Mouse (Mus musculus) limb, embryonic 10.5 days (tissue): ENCODE measurements at regions not wholly inside any gene's neighbourhood (a gene's known extent, or its start where the extent isn't known, plus 50 kb on each side); places are given as distances from the start of the nearest gene placed in this dataset.

Source experiments
- DNase-seq: peaks from one replicate; pipeline ENCODE4 v3.0.0-alpha.2; 2017; ENCODE audit warnings: low spot score
- H3K27ac ChIP-seq: fragments of 300-500 bp; sonication (generic); 2 replicates; pipeline ENCODE4 v1.5.1; 2016; ENCODE audit warnings: mild to moderate bottlenecking
- H3K27me3 ChIP-seq: fragments of 300-500 bp; sonication (generic); 2 replicates; pipeline ENCODE4 v1.6.1; 2016; ENCODE audit warnings: low read depth, mild to moderate bottlenecking; ENCODE audit not compliant: poor library complexity, severe bottlenecking
- H3K36me3 ChIP-seq: fragments of 300-500 bp; sonication (generic); 2 replicates; pipeline ENCODE4 v1.6.1; 2016; ENCODE audit warnings: mild to moderate bottlenecking, moderate library complexity
- H3K4me1 ChIP-seq: fragments of 300-500 bp; sonication (generic); 2 replicates; pipeline ENCODE4 v1.6.1; 2016
- H3K4me3 ChIP-seq: fragments of 300-500 bp; sonication (generic); 2 replicates; pipeline ENCODE4 v1.5.1; 2016; ENCODE audit warnings: mild to moderate bottlenecking, moderate library complexity
- H3K9me3 ChIP-seq: fragments of 300-500 bp; sonication (generic); replicated peaks from 2 replicates; pipeline ENCODE4 v1.6.1; 2016; ENCODE audit warnings: mild to moderate bottlenecking
- WGBS: fragments of 180-500 bp; shearing (Covaris S2); methylation state at CpG from one replicate; pipeline ENCODE4 v1.1.7; 2016; 5-methylcytosine and 5-hydroxymethylcytosine counted together

- no peak overlapping the region for H3K4me3 ChIP-seq
- no peaks in the 10 kb centered on the region for H3K9me3 ChIP-seq
- no peak overlapping the region for H3K27ac ChIP-seq
- peaks cover 10% of the 10 kb centered on the region; the same call in 1 of the 2 replicates for H3K4me1 ChIP-seq
- 44% methylated on average over 3 of the region's 3 CpGs for WGBS
- DNase-seq: no peak
- H3K27me3 ChIP-seq: no peaks in the 10 kb centered on the region
- no peaks in the 10 kb centered on the region for H3K36me3 ChIP-seq
Observed at GRCm38 (mm10) chr5:64435491-64435890, 279.4 kb downstream of the Tbc1d1 start.

DNA sequence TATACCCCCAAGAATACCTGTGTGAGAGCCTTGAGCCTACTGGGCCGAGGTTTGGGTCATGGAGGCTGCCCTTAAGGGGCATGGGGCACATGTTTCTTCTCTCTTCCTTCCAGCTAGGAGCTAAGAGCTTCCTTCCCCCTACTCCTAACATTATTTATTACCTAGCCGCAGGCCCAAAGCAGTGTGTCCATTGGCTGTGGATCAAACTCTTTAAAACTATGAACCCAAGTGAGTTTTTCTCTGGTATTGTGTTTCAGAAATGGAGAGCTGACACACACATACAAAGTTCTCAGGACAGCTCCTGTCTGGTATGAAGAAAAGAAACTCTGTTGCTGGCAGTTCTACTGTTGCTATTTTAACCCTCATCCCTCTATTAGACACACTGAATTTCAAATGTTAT lies 279.9 kb downstream of the Tbc1d1 start:
- H3K4me1 ChIP-seq: 0 out of 2 replicates have a peak, but pooled peaks cover 8% of the 10 kb centered on the region
- H3K27ac ChIP-seq: no peak overlapping the region
- 77% methylated on average over 2 of the region's 2 CpGs for WGBS
- H3K9me3 ChIP-seq: no peaks in the 10 kb centered on the region
- DNase-seq: no peak
- no peak overlapping the region for H3K4me3 ChIP-seq
- H3K27me3 ChIP-seq: no peaks in the 10 kb centered on the region
- no peaks in the 10 kb centered on the region for H3K36me3 ChIP-seq

GRCm38 (mm10) chr5:64437720-64438119 lies 281.6 kb downstream of the Tbc1d1 start:
- 90% methylated on average over 5 of the region's 5 CpGs for WGBS
- Histone ChIP-seq H3K27me3 (no peaks in the 10 kb centered on the region), H3K36me3 (no peaks in the 10 kb centered on the region), H3K4me3 (no peak overlapping the region), H3K9me3 (no peaks in the 10 kb centered on the region), H3K4me1 (0 out of 2 replicates have a peak, but pooled peaks cover 8% of the 10 kb centered on the region), H3K27ac (no peak overlapping the region)
- DNase-seq: no peak

DNA sequence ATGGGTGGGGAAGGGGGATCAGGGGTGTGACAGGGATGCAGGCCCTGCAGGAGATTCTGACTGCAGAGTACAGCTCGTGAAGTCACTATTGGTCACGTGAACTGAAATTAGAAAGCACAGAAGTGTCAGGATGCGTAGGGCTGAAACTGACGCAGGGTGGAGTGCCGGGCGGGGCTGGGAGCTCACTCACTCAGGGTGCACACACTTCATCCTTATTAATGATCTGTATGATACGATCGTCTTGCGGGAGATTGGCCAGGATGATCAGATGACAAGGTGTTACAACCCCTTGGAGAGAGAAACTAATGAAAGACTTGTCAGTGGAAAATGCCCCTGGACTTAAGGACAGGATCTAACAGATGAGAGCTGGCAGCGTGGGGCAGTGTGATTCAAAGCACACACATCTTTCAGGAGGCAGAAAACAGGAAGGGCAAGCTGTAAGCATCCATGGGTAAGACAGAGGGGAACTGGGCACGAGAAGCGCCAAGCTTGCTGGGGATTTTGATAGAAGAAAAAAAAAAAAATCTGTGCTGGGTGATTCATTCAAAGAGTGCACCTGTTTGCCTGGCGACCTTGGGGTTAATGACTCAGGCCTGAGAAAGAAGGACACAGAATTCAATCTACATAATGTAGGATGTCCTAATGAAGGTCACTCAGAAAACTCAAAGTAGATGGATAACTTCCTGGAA lies 282.5 kb downstream of the Tbc1d1 start:
- no peak for DNase-seq
- Histone ChIP-seq H3K4me3 (no peak overlapping the region), H3K27me3 (no peaks in the 10 kb centered on the region), H3K9me3 (no peaks in the 10 kb centered on the region), H3K27ac (no peak overlapping the region), H3K4me1 (0 out of 2 replicates have a peak, but pooled peaks cover 8% of the 10 kb centered on the region), H3K36me3 (no peaks in the 10 kb centered on the region)
- WGBS: 86% methylated on average over 13 of the region's 13 CpGs

DNA sequence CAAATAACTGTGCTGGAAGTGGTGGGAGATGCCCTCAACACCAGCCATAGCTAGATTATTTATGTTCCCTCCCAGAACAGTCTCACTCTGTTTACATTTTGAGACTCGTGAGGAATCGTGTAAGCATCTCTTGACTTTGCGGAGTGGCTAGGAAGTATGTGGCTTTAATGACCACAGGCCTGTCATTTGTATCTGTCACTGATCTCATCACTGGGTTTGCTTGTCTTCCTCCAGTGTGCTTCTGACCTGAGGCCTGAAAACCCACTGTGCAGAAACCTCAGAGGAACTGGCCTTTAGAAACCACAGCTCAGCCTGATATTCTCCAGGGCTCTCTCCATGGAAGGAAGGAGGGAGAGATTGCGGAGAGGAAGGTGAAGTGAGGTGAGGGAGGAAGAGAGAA lies 291.7 kb downstream of the Tbc1d1 start:
- Histone ChIP-seq H3K27ac (no peak overlapping the region), H3K27me3 (no peaks in the 10 kb centered on the region), H3K4me1 (peaks cover 7% of the 10 kb centered on the region; the same call in 1 of the 2 replicates), H3K9me3 (no peaks in the 10 kb centered on the region), H3K36me3 (no peaks in the 10 kb centered on the region), H3K4me3 (no peak overlapping the region)
- 39% methylated on average over 4 of the region's 4 CpGs for WGBS
- DNase-seq: no peak

DNA sequence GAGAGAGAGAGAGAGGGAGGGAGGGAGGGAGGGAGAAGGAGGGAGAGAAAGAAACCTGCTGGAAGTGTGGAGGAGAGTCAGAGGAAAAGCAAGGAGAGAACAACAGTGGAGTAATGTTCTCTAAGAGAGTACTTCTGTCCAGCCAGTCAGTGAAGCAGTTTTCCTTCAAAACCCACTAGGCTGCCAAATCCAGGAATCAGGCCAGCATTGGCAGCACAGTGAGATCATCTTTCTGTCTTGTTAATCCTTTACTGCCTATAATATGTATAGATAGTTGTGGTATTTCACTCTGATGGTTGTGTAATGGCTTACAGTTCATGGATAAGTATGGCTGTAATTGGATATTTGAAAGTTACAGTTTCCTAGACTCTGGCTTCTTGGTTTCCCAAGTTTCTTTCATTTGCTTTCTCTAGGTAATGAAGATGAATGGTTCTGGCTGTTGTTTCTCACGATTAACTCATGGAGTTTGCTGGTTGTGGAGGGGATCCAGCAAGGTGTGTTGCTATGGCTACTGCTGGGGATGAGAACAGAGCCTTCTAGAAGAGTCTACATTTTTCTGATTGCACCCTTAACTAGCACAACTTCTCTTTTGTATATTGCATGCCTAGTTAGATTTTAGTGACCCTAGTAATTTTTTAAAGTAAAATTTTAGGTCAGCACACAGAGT lies 296.7 kb downstream of the Tbc1d1 start:
- no peak overlapping the region for H3K27ac ChIP-seq
- no peaks in the 10 kb centered on the region for H3K27me3 ChIP-seq
- no peak for DNase-seq
- 22% methylated on average over 1 of the region's 1 CpGs for WGBS
- peaks cover 5% of the 10 kb centered on the region; the same call in 1 of the 2 replicates for H3K4me1 ChIP-seq
- H3K4me3 ChIP-seq: no peak overlapping the region
- no peaks in the 10 kb centered on the region for H3K9me3 ChIP-seq
- H3K36me3 ChIP-seq: no peaks in the 10 kb centered on the region

GRCm38 (mm10) chr5:64459807-64460206 lies 303.7 kb downstream of the Tbc1d1 start:
- H3K36me3 ChIP-seq: no peaks in the 10 kb centered on the region
- no peak overlapping the region for H3K27ac ChIP-seq
- H3K9me3 ChIP-seq: no peaks in the 10 kb centered on the region
- no peak for DNase-seq
- H3K4me1 ChIP-seq: peaks cover 13% of the 10 kb centered on the region
- no peaks in the 10 kb centered on the region for H3K27me3 ChIP-seq
- WGBS: 89% methylated on average over 5 of the region's 5 CpGs
- no peak overlapping the region for H3K4me3 ChIP-seq

GRCm38 (mm10) chr5:64460891-64461290 lies 304.8 kb downstream of the Tbc1d1 start:
- Histone ChIP-seq H3K4me1 (peaks cover 13% of the 10 kb centered on the region), H3K4me3 (no peak overlapping the region), H3K36me3 (no peaks in the 10 kb centered on the region), H3K27me3 (no peaks in the 10 kb centered on the region), H3K9me3 (no peaks in the 10 kb centered on the region), H3K27ac (no peak overlapping the region)
- DNase-seq: no peak
- 79% methylated on average over 1 of the region's 1 CpGs for WGBS

- Histone ChIP-seq H3K4me1 (peaks cover 13% of the 10 kb centered on the region), H3K27ac (no peak overlapping the region), H3K4me3 (no peak overlapping the region), H3K9me3 (no peaks in the 10 kb centered on the region), H3K27me3 (no peaks in the 10 kb centered on the region), H3K36me3 (no peaks in the 10 kb centered on the region)
- no peak for DNase-seq
- WGBS: 84% methylated on average over 4 of the region's 4 CpGs
Observed at GRCm38 (mm10) chr5:64461592-64461991, 305.5 kb downstream of the Tbc1d1 start.

DNA sequence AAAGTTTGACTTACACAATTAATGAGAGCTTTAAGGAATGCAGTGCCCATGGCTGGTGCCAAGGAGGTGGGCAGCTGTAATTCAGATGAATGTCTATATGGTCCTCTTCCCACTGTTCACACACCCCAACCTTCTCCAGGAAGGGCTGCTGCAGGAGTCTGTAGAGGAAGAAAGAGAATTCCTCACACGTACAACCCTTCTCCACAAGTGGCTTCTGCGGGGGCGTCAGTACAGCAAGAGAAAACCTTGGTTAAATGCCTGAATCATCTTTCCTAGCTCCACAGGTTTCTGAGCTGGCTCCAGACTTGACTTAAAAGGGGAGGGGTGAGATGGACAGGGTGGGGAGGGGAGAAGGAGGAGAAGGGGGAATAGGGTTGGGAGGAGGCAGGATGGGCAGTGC lies 306.3 kb downstream of the Tbc1d1 start:
- no peaks in the 10 kb centered on the region for H3K9me3 ChIP-seq
- WGBS: 73% methylated on average over 3 of the region's 3 CpGs
- peaks cover 13% of the 10 kb centered on the region for H3K4me1 ChIP-seq
- no peaks in the 10 kb centered on the region for H3K36me3 ChIP-seq
- H3K4me3 ChIP-seq: no peak overlapping the region
- no peak for DNase-seq
- H3K27me3 ChIP-seq: no peaks in the 10 kb centered on the region
- H3K27ac ChIP-seq: no peak overlapping the region

DNA sequence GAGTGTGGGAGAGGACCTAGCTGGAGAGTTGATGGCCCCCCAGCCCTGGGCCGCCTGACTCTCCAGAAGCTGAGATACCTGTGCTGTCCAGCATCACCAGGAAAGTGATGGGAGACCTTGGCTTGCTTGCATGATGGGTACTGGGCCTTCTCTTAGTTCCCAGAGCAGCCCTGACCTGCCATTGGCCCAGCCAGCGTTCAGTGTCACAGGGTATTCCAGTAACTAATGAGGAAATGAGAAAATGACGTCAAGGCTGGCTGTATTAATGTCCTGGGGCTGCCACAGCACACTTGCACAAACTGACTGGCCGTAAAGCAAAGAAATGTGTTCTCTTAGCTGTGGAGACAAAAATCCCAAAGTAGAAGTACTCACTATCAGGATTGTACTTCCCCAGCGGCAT lies 307.5 kb downstream of the Tbc1d1 start:
- 74% methylated on average over 5 of the region's 5 CpGs for WGBS
- H3K27ac ChIP-seq: 0 out of 2 replicates have a peak overlapping the region, but pooled peaks have one; percentile 19
- no peaks in the 10 kb centered on the region for H3K9me3 ChIP-seq
- no peak for DNase-seq
- H3K4me3 ChIP-seq: no peak overlapping the region
- no peaks in the 10 kb centered on the region for H3K27me3 ChIP-seq
- no peaks in the 10 kb centered on the region for H3K36me3 ChIP-seq
- peaks cover 13% of the 10 kb centered on the region for H3K4me1 ChIP-seq

GRCm38 (mm10) chr5:64466320-64466719 lies 310.2 kb downstream of the Tbc1d1 start:
- 87% methylated on average over 3 of the region's 3 CpGs for WGBS
- Histone ChIP-seq H3K27me3 (no peaks in the 10 kb centered on the region), H3K27ac (no peak overlapping the region), H3K4me3 (no peak overlapping the region), H3K36me3 (no peaks in the 10 kb centered on the region), H3K9me3 (no peaks in the 10 kb centered on the region), H3K4me1 (peaks cover 13% of the 10 kb centered on the region)
- no peak for DNase-seq

- Histone ChIP-seq H3K9me3 (no peaks in the 10 kb centered on the region), H3K36me3 (no peaks in the 10 kb centered on the region)
- 84% methylated on average over 3 of the region's 3 CpGs for WGBS
Observed at GRCm38 (mm10) chr5:64467856-64468255, 311.8 kb downstream of the Tbc1d1 start.

More at GRCm38 (mm10) chr5:64467856-64468255, 311.8 kb downstream of the Tbc1d1 start:
- Histone ChIP-seq H3K27ac (no peak overlapping the region), H3K4me3 (no peak overlapping the region), H3K4me1 (peaks cover 7% of the 10 kb centered on the region), H3K27me3 (no peaks in the 10 kb centered on the region)
- no peak for DNase-seq
